Mouse (Mus musculus) neural tube, embryonic 11.5 days (tissue): ENCODE data around the gene Ets1. TPM values are rescaled to one million over a fixed set of nuclear protein-coding genes. Genes with fewer than 3 reads are reported as not detected.

Experiments used
- ATAC-seq: fragments of 200-750 bp; cut with Nextera tagmentation; 2 replicates; pipeline ENCODE4 v1.8.0; 2017; ENCODE audit warnings: moderate number of reproducible peaks, mild to moderate bottlenecking, moderate TSS enrichment, moderate library complexity; ENCODE audit not compliant: insufficient read depth, low FRiP score, low TSS enrichment
- DNase-seq: peaks from one replicate; pipeline ENCODE4 v3.0.0-alpha.2; 2015; ENCODE audit warnings: low spot score
- H3K27ac ChIP-seq: fragments of 300-500 bp; sonication (generic); 2 replicates; pipeline ENCODE4 v1.5.1; 2014; ENCODE audit warnings: low read depth, mild to moderate bottlenecking, low read length
- H3K27me3 ChIP-seq: fragments of 300-500 bp; sonication (generic); 2 replicates; pipeline ENCODE4 v1.6.1; 2014; ENCODE audit warnings: mild to moderate bottlenecking, low read length, mixed read lengths; ENCODE audit not compliant: control insufficient read depth, insufficient read depth
- H3K36me3 ChIP-seq: fragments of 300-500 bp; sonication (generic); 2 replicates; pipeline ENCODE4 v1.6.1; 2014; ENCODE audit warnings: mild to moderate bottlenecking, low read length, moderate library complexity, mixed read lengths; ENCODE audit not compliant: control insufficient read depth, insufficient read depth
- H3K4me1 ChIP-seq: fragments of 300-500 bp; sonication (generic); 2 replicates; pipeline ENCODE4 v1.6.1; 2014; ENCODE audit warnings: low read length, mixed read lengths; ENCODE audit not compliant: control insufficient read depth, insufficient read depth
- H3K4me2 ChIP-seq: fragments of 300-500 bp; sonication (generic); 2 replicates; pipeline ENCODE4 v1.6.1; 2014; ENCODE audit warnings: low read depth, mild to moderate bottlenecking, moderate library complexity
- H3K4me3 ChIP-seq: fragments of 300-500 bp; sonication (generic); 2 replicates; pipeline ENCODE4 v1.5.1; 2014; ENCODE audit warnings: low read depth, low read length
- H3K9ac ChIP-seq: fragments of 300-500 bp; sonication (generic); 2 replicates; pipeline ENCODE4 v1.6.1; 2014; ENCODE audit warnings: mild to moderate bottlenecking, low read length
- H3K9me3 ChIP-seq: fragments of 300-500 bp; sonication (generic); 2 replicates; pipeline ENCODE4 v1.6.1; 2016; ENCODE audit warnings: low read length; ENCODE audit not compliant: control insufficient read depth
- WGBS: fragments of 180-500 bp; shearing (Covaris S2); extraction: QIAGEN DNeasy Blood & Tissue Kit; methylation state at CpG from one replicate; pipeline ENCODE4 v1.1.7; 2014; 5-methylcytosine and 5-hydroxymethylcytosine counted together
- polyA plus RNA-seq: library from polyadenylated mRNA; unstranded; fragments of >200 nt; fragmentation: Nextera tagmentation; extraction: Ambion mirVana; gene quantifications from 2 replicates; pipeline ENCODE4 v1.2.1, GENCODE M21; 2014

The Ets1 gene
- polyA plus RNA-seq, 1 experiment from 2014 or later: 34.4 TPM

- ATAC-seq (no peak), DNase-seq (no peak)
- no peaks in the 10 kb centered on the region for H3K27me3 ChIP-seq
- H3K36me3 ChIP-seq: no peaks in the 10 kb centered on the region
- H3K27ac ChIP-seq: no peak overlapping the region
- H3K4me1 ChIP-seq: peaks cover 1% of the 10 kb centered on the region; the same call in 1 of the 2 replicates
- no peak overlapping the region for H3K4me2 ChIP-seq
- no peaks in the 10 kb centered on the region for H3K9me3 ChIP-seq
- H3K9ac ChIP-seq: no peak overlapping the region
- H3K4me3 ChIP-seq: no peak overlapping the region
- WGBS: 97% methylated on average over 1 of the region's 1 CpGs
These were observed 86.2 kb downstream of the Ets1 start for GRCm38 (mm10) chr9:32722205-32722604.

GRCm38 (mm10) chr9:32722969-32723368, 86.9 kb downstream of the Ets1 start:
- 82% methylated on average over 3 of the region's 3 CpGs for WGBS
- Histone ChIP-seq H3K9ac (no peak overlapping the region), H3K36me3 (no peaks in the 10 kb centered on the region), H3K27me3 (no peaks in the 10 kb centered on the region), H3K4me2 (no peak overlapping the region), H3K4me1 (no peaks in the 10 kb centered on the region; the same call in 1 of the 2 replicates), H3K4me3 (no peak overlapping the region), H3K9me3 (no peaks in the 10 kb centered on the region), H3K27ac (no peak overlapping the region)
- ATAC-seq (no peak), DNase-seq (no peak)

GRCm38 (mm10) chr9:32724131-32724825, 88.3 kb downstream of the Ets1 start:
- Histone ChIP-seq H3K4me2 (no peak overlapping the region), H3K4me1 (no peaks in the 10 kb centered on the region; the same call in 1 of the 2 replicates), H3K36me3 (no peaks in the 10 kb centered on the region), H3K9me3 (no peaks in the 10 kb centered on the region), H3K27me3 (no peaks in the 10 kb centered on the region), H3K9ac (no peak overlapping the region), H3K4me3 (no peak overlapping the region), H3K27ac (no peak overlapping the region)
- no peak for DNase-seq
- no peak for ATAC-seq
- WGBS: 92% methylated on average over 7 of the region's 7 CpGs

GRCm38 (mm10) chr9:32725902-32726301, 89.9 kb downstream of the Ets1 start:
- Histone ChIP-seq H3K4me3 (no peak overlapping the region), H3K4me2 (no peak overlapping the region), H3K4me1 (no peaks in the 10 kb centered on the region; the same call in 1 of the 2 replicates), H3K27me3 (no peaks in the 10 kb centered on the region), H3K27ac (no peak overlapping the region), H3K9me3 (no peaks in the 10 kb centered on the region), H3K9ac (no peak overlapping the region), H3K36me3 (no peaks in the 10 kb centered on the region)
- no peak for DNase-seq
- ATAC-seq: no peak
- 84% methylated on average over 4 of the region's 4 CpGs for WGBS

GRCm38 (mm10) chr9:32726595-32726994, 90.6 kb downstream of the Ets1 start:
- no peak overlapping the region for H3K4me3 ChIP-seq
- no peak overlapping the region for H3K9ac ChIP-seq
- WGBS: 77% methylated on average over 4 of the region's 4 CpGs
- H3K36me3 ChIP-seq: no peaks in the 10 kb centered on the region
- ATAC-seq (no peak), DNase-seq (no peak)
- no peaks in the 10 kb centered on the region for H3K9me3 ChIP-seq
- no peaks in the 10 kb centered on the region for H3K27me3 ChIP-seq
- H3K27ac ChIP-seq: no peak overlapping the region
- no peak overlapping the region for H3K4me2 ChIP-seq
- H3K4me1 ChIP-seq: no peaks in the 10 kb centered on the region

GRCm38 (mm10) chr9:32727058-32727457, 91.0 kb downstream of the Ets1 start:
- Histone ChIP-seq H3K9ac (no peak overlapping the region), H3K27me3 (no peaks in the 10 kb centered on the region), H3K4me1 (no peaks in the 10 kb centered on the region), H3K27ac (no peak overlapping the region), H3K4me3 (no peak overlapping the region), H3K36me3 (no peaks in the 10 kb centered on the region), H3K9me3 (no peaks in the 10 kb centered on the region), H3K4me2 (no peak overlapping the region)
- WGBS: 98% methylated on average over 2 of the region's 2 CpGs
- ATAC-seq (no peak), DNase-seq (no peak)

GRCm38 (mm10) chr9:32728306-32728705, 92.3 kb downstream of the Ets1 start:
- WGBS: 81% methylated on average over 7 of the region's 7 CpGs
- Histone ChIP-seq H3K27ac (no peak overlapping the region), H3K4me3 (no peak overlapping the region)

GRCm38 (mm10) chr9:32728806-32729205, 92.8 kb downstream of the Ets1 start:
- ATAC-seq: no peak
- DNase-seq: no peak
- H3K4me3 ChIP-seq: no peak overlapping the region
- no peak overlapping the region for H3K4me2 ChIP-seq
- no peak overlapping the region for H3K27ac ChIP-seq
- no peaks in the 10 kb centered on the region for H3K27me3 ChIP-seq
- H3K4me1 ChIP-seq: no peaks in the 10 kb centered on the region
- no peaks in the 10 kb centered on the region for H3K9me3 ChIP-seq
- 79% methylated on average over 4 of the region's 4 CpGs for WGBS
- H3K9ac ChIP-seq: no peak overlapping the region
- no peaks in the 10 kb centered on the region for H3K36me3 ChIP-seq

More at GRCm38 (mm10) chr9:32728306-32728705, 92.3 kb downstream of the Ets1 start:
- no peaks in the 10 kb centered on the region for H3K4me1 ChIP-seq
- no peaks in the 10 kb centered on the region for H3K9me3 ChIP-seq
- H3K4me2 ChIP-seq: no peak overlapping the region
- H3K9ac ChIP-seq: no peak overlapping the region
- no peaks in the 10 kb centered on the region for H3K36me3 ChIP-seq
- DNase-seq: no peak
- no peak for ATAC-seq
- H3K27me3 ChIP-seq: no peaks in the 10 kb centered on the region

- Histone ChIP-seq H3K27ac (no peak overlapping the region), H3K4me2 (no peak overlapping the region), H3K4me1 (no peaks in the 10 kb centered on the region), H3K36me3 (no peaks in the 10 kb centered on the region), H3K9me3 (no peaks in the 10 kb centered on the region), H3K4me3 (no peak overlapping the region), H3K27me3 (no peaks in the 10 kb centered on the region), H3K9ac (no peak overlapping the region)
- 85% methylated on average over 4 of the region's 4 CpGs for WGBS
- DNase-seq (no peak), ATAC-seq (no peak)
These were observed 93.2 kb downstream of the Ets1 start for GRCm38 (mm10) chr9:32729207-32729606.
